Mouse (Mus musculus): Measurements from ENCODE around the gene Poc1b. TPM values are rescaled to one million over a fixed set of nuclear protein-coding genes. Genes with fewer than 3 reads are reported as not detected.
A peak's percentile ranks its signal among the peaks of the same experiment; 100 is the strongest.

The Poc1b gene
- polyA plus RNA-seq, 2 experiments: 5.6 to 5.9 TPM

DNA sequence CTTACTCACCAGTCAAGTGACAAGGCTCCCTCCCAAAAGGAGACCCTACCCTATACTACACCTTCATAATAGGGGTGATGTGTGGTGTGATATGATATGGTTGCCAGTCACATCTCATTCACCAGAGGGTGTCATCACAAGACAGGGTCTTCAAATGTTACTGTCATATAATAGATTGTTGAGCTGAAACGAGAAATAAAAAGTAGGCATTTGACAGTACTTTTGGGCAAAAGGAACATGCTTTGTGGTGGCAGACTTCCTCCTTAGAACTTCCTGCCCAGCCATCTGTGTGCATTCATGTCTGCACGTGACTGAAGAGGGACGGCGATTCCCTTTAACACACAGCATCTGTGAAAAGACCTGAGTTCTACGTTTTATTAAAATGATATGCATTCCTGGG, 75.3 kb downstream of the Poc1b start:
- no peak for DNase-seq (ENCODE audit: low read depth in 3 of 3, low spot score in 3 of 3)
- no peak overlapping the region for H3K4me2 ChIP-seq (ENCODE audit: low read depth)
- WGBS (ENCODE audit: insufficient replicate concordance): 21% methylated on average over 5 of the region's 5 CpGs
- no peak for ATAC-seq (ENCODE audit: insufficient read depth)
- H3K4me1 ChIP-seq (replicated peaks; ENCODE audit: control insufficient read depth in 2 of 2, insufficient read depth in 2 of 2, low read length in 1 of 2): no peaks in the 10 kb centered on the region
- TF ChIP-seq EP300 (IDR thresholded peaks at IDR 0.05; ENCODE audit: low read depth) (no peak), CTCF (IDR thresholded peaks at IDR 0.05; ENCODE audit: low read depth) (no peak)
- no peaks in the 10 kb centered on the region for H3K27me3 ChIP-seq (ENCODE audit: control insufficient read depth, insufficient read depth, low read length)
- no peaks in the 10 kb centered on the region for H3K36me3 ChIP-seq (replicated peaks; ENCODE audit: control insufficient read depth, insufficient read depth, low read depth)
- no peak overlapping the region for H3K27ac ChIP-seq
- H3K9me3 ChIP-seq (ENCODE audit: control insufficient read depth, low read length): no peaks in the 10 kb centered on the region
- no peak overlapping the region for H3K4me3 ChIP-seq (ENCODE audit: insufficient read depth in 1 of 2, low read depth in 2 of 2, low read length in 2 of 2)
- H3K9ac ChIP-seq (replicated peaks): no peak overlapping the region

DNA sequence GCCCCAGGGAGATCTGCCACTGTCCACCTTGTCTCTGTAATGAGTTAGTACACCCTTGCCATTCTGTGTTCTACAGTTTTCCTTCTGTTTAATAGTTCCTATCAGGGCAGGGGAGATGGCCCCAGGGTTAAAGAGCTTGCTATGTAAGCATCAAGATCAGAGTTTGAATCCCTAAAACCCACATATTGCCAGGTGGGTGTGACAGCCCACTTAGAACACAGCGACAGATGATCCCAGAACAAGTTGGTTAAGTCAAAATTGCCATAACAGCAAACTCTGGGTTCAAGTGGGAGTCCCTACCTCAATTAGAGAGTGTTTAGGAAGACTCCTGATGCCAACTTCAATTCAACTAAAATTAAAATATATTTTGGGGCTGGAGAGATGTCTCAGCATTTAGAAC, 81.3 kb downstream of the Poc1b start:
- WGBS (ENCODE audit: insufficient replicate concordance): 76% methylated on average over 1 of the region's 1 CpGs

DNA sequence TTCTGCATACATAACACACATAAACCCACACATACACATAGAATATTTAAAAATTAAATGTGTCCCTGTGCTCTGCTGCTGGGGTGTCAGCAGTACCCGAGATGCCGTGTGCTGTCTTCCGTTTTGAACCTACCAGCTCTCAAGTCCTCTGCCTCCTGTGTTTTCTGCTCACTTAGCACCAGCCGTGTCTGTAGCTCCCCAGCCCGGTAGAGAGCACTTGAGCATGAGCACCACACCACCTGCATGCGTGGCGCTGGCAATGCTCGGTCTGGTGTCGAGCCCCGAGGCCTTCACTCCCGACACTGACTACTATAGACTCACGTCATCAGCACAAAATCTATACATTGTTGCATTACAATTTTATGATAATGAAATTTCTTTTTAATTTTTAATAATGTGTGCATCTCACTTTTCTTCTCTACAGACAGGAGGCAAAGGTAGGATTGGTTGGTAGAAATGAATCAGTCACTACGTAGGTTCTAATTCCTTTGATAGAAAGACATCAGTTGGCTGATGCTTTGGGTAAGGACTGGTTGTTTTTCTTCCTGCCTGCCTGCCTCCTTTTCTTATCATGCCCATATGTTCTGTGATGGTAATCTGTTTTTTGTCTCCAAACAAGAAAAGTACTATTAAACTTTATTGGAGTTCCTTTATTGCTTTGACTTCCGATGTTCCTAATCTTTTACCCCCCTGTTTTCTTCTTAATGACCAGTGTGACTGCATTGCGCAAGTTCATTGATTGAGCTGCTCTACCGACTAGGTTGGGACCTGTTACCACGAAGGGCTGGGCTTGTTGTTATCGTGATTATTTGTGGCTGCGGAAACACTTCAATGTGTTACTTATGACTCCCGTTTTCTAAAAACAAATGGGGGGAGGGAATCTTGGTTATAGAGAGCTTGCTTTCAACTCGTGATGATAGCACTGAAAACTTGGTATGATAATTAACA, 82.1 kb downstream of the Poc1b start:
- Histone ChIP-seq H3K36me3 (replicated peaks; ENCODE audit: control insufficient read depth, insufficient read depth, low read depth) (no peaks in the 10 kb centered on the region), H3K9ac (replicated peaks) (no peak overlapping the region), H3K27me3 (ENCODE audit: control insufficient read depth, insufficient read depth, low read length) (no peaks in the 10 kb centered on the region), H3K27ac (no peak overlapping the region), H3K4me1 (replicated peaks; ENCODE audit: control insufficient read depth in 2 of 2, insufficient read depth in 2 of 2, low read length in 1 of 2) (peaks cover 0 to 5% of the 10 kb centered on the region in 2 experiments; a peak in 1 of 4 replicates), H3K9me3 (ENCODE audit: control insufficient read depth, low read length) (no peaks in the 10 kb centered on the region), H3K4me3 (ENCODE audit: insufficient read depth in 1 of 2, low read depth in 2 of 2, low read length in 2 of 2) (no peak overlapping the region), H3K4me2 (ENCODE audit: low read depth) (no peak overlapping the region)
- WGBS (ENCODE audit: insufficient replicate concordance): 60% methylated on average over 21 of the region's 21 CpGs
- no peak for ATAC-seq (ENCODE audit: insufficient read depth)
- no peak for DNase-seq (ENCODE audit: low read depth in 3 of 3, low spot score in 3 of 3)
- TF ChIP-seq EP300 (IDR thresholded peaks at IDR 0.05; ENCODE audit: low read depth) (no peak), CTCF (IDR thresholded peaks at IDR 0.05; ENCODE audit: low read depth) (no peak)

More for the DNA sequence above, 81.3 kb downstream of the Poc1b start:
- no peak for DNase-seq (ENCODE audit: low read depth in 3 of 3, low spot score in 3 of 3)
- ATAC-seq (ENCODE audit: insufficient read depth): no peak
- no peaks in the 10 kb centered on the region for H3K9me3 ChIP-seq (ENCODE audit: control insufficient read depth, low read length)
- no peaks in the 10 kb centered on the region for H3K27me3 ChIP-seq (ENCODE audit: control insufficient read depth, insufficient read depth, low read length)
- no peak overlapping the region for H3K27ac ChIP-seq
- H3K36me3 ChIP-seq (replicated peaks; ENCODE audit: control insufficient read depth, insufficient read depth, low read depth): no peaks in the 10 kb centered on the region
- no peak overlapping the region for H3K9ac ChIP-seq (replicated peaks)
- H3K4me2 ChIP-seq (ENCODE audit: low read depth): no peak overlapping the region
- no peak for TF ChIP-seq CTCF (IDR thresholded peaks at IDR 0.05; ENCODE audit: low read depth)
- no peak for TF ChIP-seq EP300 (IDR thresholded peaks at IDR 0.05; ENCODE audit: low read depth)
- H3K4me1 ChIP-seq (replicated peaks; ENCODE audit: control insufficient read depth in 2 of 2, insufficient read depth in 2 of 2, low read length in 1 of 2): peaks cover 0 to 5% of the 10 kb centered on the region in 2 experiments; a peak in 1 of 4 replicates
- H3K4me3 ChIP-seq (ENCODE audit: insufficient read depth in 1 of 2, low read depth in 2 of 2, low read length in 2 of 2): no peak overlapping the region

DNA sequence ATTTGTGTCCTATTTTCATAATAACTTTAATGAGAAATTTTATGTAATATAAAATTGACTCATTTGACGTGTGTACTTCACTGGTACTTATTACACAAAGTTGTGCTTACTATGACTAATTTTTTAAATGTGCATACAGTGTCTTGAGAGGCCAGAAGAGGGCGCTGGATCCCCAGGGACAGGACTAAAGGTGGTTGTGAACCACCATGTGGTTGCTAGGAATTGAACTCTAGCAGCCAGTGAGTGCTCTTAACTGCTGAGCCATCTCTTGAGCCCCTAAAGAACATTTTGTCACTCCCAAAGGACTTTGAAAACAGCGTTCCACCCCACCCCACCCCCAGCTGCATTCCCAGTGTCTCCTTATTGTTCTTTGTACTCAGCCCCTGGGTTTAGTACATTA, 84.0 kb downstream of the Poc1b start:
- no peak overlapping the region for H3K4me2 ChIP-seq (ENCODE audit: low read depth)
- peaks cover 0 to 5% of the 10 kb centered on the region in 2 experiments; a peak in 1 of 4 replicates for H3K4me1 ChIP-seq (replicated peaks; ENCODE audit: control insufficient read depth in 2 of 2, insufficient read depth in 2 of 2, low read length in 1 of 2)
- no peak for ATAC-seq (ENCODE audit: insufficient read depth)
- DNase-seq (ENCODE audit: low read depth in 3 of 3, low spot score in 3 of 3): no peak
- no peak overlapping the region for H3K4me3 ChIP-seq (ENCODE audit: insufficient read depth in 1 of 2, low read depth in 2 of 2, low read length in 2 of 2)
- no peaks in the 10 kb centered on the region for H3K9me3 ChIP-seq (ENCODE audit: control insufficient read depth, low read length)
- no peaks in the 10 kb centered on the region for H3K36me3 ChIP-seq (replicated peaks; ENCODE audit: control insufficient read depth, insufficient read depth, low read depth)
- H3K27ac ChIP-seq: no peak overlapping the region
- 47% methylated on average over 3 of the region's 3 CpGs for WGBS (ENCODE audit: insufficient replicate concordance)
- TF ChIP-seq CTCF (IDR thresholded peaks at IDR 0.05; ENCODE audit: low read depth): peak; percentile 71
- TF ChIP-seq EP300 (IDR thresholded peaks at IDR 0.05; ENCODE audit: low read depth): no peak
- no peaks in the 10 kb centered on the region for H3K27me3 ChIP-seq (ENCODE audit: control insufficient read depth, insufficient read depth, low read length)
- no peak overlapping the region for H3K9ac ChIP-seq (replicated peaks)

DNA sequence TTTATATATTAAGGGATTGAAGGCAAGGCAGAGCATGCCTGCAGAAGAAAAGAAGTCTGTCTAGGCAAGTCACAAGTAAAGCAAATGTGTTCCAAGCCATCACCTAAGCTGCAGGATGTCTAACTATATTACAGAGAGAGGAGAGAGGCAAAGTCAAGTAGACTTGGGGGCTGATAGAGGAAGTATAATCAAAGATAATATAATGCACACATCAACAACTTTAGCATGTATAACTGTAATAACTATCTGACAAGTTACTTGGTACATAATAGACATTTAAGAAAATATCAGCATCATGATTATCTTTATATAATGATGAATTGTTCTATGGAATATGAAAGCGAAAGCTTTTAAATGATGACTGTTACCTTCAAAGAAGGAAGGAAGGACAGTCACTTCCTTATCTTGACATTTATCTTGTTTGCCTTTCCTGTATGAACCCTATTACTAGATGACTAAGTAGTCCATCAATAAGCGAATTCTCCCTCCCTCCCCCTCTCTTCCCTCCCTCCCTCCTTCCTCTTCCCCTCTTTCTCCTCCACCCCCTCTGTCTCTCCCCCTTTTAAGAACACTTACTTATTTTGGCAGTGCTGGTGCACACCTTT, 87.7 kb downstream of the Poc1b start:
- ATAC-seq (ENCODE audit: insufficient read depth) (no peak), DNase-seq (ENCODE audit: low read depth in 3 of 3, low spot score in 3 of 3) (no peak)
- 29% methylated on average over 2 of the region's 2 CpGs for whole genome bisulfite sequencing (ENCODE audit: insufficient replicate concordance)
- Histone ChIP-seq H3K27ac (no peak overlapping the region), H3K27me3 (ENCODE audit: control insufficient read depth, insufficient read depth, low read length) (no peaks in the 10 kb centered on the region), H3K4me1 (replicated peaks; ENCODE audit: control insufficient read depth in 2 of 2, insufficient read depth in 2 of 2, low read length in 1 of 2) (peaks cover 0 to 18% of the 10 kb centered on the region in 2 experiments; a peak in 3 of 4 replicates), H3K4me3 (ENCODE audit: insufficient read depth in 1 of 2, low read depth in 2 of 2, low read length in 2 of 2) (no peak overlapping the region), H3K9ac (replicated peaks) (no peak overlapping the region), H3K9me3 (ENCODE audit: control insufficient read depth, low read length) (no peaks in the 10 kb centered on the region), H3K36me3 (replicated peaks; ENCODE audit: control insufficient read depth, insufficient read depth, low read depth) (no peaks in the 10 kb centered on the region), H3K4me2 (ENCODE audit: low read depth) (no peak overlapping the region)
- TF ChIP-seq EP300 (IDR thresholded peaks at IDR 0.05; ENCODE audit: low read depth) (no peak), CTCF (IDR thresholded peaks at IDR 0.05; ENCODE audit: low read depth) (no peak)
